Mouse (Mus musculus) heart, postnatal 0 days (tissue): ENCODE measurements at regions not wholly inside any gene's neighbourhood (a gene's known extent, or its start where the extent isn't known, plus 50 kb on each side); places are given as distances from the start of the nearest gene placed in this dataset.

Experiments used
- CTCF ChIP-seq: IDR thresholded peaks from 2 replicates; pipeline ENCODE4 v1.5.1; 2016; ENCODE audit warnings: antibody characterized with exemption, control low read depth, low read depth
- EP300 ChIP-seq: IDR thresholded peaks from 2 replicates; pipeline ENCODE4 v1.6.1; 2016; ENCODE audit warnings: antibody characterized with exemption, low read depth

DNA sequence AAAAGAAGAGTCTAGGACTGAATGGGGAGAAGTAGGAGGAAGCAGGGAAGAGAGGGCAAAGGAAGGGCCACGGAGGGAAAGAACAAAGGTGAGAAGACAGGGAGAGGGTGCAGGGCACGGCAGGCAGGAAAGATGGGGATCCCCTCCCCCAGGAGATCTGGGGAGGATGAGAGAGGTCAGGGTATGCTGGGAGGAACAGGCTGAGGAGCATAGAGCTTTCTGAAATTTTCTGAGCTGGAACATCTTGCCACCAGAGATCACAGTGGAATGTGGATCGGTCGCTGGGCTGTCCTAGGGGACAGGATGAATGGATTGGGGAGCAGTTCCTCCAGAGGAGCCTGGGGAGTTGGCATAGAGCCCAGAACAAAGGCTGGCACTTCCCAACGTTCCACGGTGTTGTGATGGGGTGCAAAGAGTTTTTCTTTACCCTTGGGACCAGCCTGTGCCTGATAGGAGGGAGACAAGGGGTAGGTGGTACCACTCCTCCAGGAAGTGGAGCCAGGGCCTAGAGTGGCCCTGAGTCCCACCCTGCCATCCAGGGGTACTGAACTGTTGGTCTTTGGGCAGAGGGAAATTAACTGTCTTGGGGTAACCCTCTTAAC, 89.0 kb upstream of the Gm4791 start:
- TF ChIP-seq CTCF (no peak), EP300 (no peak)
